Mouse (Mus musculus): ENCODE measurements at regions not wholly inside any gene's neighbourhood (a gene's known extent, or its start where the extent isn't known, plus 50 kb on each side); places are given as distances from the start of the nearest gene placed in this dataset.

DNA sequence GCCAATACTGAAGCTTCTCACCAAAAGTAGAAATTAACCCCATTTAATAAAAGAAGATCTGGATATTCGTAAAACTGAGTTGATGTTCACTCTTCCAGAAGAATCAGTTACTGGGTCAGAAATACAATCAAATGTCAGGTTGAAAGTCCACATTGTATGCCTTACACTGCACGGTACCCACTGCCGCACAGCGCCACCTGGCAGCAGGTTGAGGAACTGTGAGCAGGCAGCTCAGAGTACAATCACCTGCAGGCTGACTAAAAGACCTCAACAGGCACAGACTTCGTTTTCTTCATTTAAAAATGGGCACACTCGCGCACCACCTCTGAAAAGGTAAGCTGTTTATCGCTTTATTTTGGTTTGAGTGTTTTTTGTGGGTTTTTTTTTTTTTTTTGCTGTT is 341.8 kb upstream of the Mms22l start:
- peak in 1 of 2 experiments; percentile 6 for DNase-seq
- intact Hi-C loops (cut with DNase I) = no loop called here

DNA sequence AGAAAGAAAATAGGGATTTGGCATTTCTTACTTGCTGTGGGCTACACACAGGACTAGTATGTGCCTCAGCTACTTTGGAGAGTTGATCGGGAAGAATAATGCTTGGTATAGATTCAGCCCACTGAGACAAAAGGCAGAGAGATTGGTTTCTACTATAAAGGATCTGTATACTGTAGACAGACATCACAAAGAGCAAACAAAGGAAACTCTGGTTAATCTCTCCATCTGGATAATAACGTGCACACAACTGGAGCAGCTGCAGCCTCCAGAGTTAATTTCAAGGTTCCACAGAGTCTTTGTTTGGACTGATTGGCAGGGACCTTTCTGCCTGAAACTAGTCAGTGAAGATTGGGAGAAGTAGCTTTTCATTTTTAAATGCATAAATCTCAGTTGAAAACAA is 322.5 kb upstream of the Mms22l start:
- intact Hi-C loops (cut with DNase I) = no loop called here
- no peak for DNase-seq

DNA sequence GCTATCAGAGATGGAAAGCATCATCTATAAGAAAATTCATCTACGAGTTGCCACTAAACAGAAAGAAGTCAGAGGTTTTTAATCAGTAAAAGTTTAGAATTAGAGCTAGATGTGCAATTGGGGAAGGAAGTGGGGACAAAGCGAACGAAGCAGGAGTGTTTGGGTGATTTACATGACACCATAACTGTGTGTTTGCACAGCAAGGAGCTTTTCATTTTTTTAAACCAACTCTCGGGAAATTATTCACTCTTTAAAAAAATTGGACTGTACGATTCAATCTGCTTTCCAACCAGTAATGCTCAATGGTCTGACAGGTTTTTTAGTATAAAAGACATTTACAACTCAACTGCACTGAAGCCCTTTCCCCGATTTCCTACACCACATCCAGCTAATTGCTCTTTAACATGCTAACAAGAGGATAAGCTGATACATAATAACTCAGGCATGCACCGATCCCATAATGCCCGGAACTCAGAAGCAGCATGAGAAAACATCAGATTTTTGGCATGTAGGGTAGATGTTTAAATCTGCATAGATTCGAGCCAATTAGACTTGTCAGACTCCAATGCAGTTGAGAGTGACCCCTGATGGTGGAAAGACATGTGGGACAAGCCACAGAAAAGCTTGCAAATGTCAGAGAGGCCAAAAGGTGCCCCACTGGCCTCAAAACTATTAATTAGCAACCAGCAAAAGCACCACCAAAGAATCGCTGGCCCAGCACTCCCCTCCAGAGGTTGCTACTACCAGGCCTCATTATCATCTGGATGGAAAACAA is 282.8 kb upstream of the Mms22l start:
- DNase-seq = no peak
- intact Hi-C loops (cut with DNase I) = no loop called here

DNA sequence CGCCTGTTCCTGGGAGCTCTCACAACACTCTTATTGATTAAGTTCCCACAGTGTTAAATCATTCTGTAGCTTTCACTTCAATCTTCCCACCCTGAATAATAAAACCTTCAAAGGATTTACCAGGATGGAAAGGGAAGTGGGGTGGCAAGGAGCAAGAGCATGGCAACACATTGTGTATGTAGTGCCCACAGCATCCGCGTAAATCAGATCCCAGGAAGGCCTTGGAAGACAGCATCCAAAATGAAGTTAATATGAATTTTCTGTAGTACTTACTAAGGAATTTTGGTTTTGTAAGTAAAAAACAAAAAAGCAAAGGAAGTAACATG is 282.3 kb upstream of the Mms22l start:
- intact Hi-C loops (cut with DNase I) = no loop called here
- DNase-seq = no peak

DNA sequence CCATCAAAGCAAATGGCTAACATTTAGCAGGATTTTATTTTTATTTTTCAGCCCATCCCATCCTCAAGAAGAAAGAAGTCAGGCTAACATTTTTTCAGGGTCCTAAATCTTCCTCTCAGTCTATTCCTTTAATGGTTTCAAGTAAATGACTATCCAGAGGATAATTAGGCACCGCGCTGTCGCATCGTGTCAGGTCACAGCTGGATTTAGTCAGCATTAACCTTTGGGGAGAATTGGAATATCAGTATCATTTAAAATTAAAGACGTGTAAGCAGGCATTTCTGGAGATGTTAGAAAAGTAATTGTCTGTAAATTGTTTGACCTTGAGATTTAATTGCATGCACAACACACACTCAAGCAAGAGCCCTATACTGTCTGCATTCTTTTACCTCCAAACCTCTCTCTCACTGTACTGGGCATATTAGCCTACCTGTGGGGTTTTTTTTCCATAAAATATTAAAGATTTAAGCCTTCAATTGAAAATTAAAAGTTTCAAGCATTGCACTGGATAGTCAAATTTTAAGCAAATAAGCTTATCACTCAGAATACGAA is 277.8 kb upstream of the Mms22l start:
- intact Hi-C loops (cut with DNase I) = no loop called here
- no peak for DNase-seq

DNA sequence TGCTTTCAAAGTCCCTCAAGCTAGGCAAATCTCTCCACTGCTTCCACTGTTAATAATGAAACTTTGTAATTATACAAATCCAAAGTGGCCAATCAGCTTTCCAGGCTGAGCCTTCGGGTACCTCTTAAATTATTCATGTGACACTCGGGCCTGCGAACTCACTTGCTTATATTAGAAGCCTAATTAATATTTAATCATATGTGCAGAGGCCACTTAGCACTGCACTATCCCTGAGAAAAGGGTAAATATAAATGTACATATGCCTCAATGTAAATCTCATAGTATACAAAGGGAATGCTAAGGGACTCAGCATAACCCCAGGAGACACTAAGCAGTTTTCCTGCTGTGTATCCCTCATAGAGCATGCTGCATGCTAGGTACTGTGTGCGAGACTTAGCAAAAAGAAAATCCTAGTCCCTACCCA is 277.2 kb upstream of the Mms22l start:
- intact Hi-C loops (cut with DNase I) = no loop called here
- no peak for DNase-seq

DNA sequence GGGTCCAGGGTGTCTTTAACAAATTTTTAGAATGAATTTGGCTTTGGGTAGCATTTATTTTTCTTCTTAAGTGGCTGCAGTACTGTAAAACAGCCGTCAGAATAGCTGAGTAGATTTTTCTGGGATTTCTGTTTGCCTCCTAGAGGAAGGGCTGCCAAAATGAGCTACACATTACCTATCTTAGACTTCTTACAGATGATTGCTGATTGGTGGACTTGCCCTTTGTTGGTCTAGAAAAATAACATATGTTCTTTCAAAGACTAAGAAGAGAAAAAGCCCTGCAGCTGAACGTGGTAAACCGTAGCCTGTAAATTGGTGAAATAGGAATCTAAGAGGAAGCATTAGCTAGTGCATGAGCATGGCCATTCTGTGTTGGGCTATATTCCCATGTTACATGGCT is 276.7 kb upstream of the Mms22l start:
- intact Hi-C loops (cut with DNase I) = no loop called here
- DNase-seq = no peak

DNA sequence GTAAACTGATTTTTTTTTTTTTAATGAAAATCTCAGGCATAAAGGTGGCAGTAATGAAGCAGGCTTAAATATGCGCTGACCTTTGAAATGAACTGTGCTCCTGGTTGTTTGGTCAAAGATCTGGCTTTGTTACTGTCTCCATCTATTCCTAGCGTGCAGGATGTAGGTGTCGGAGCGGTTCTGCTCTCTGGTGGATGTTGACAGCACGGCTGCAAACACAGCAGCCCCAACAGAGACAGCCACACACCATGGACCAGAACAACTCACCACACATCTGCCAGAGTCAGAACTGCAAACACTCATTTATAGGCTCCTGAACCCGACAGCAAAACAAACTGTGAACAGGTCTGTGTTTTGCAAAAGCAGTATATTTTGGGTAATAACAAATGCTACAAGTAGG is 251.1 kb upstream of the Mms22l start:
- intact Hi-C loops (cut with DNase I) = loop anchor here (10.0 kb wide), 1 partner anchor 330 kb away; no protein-coding TSS in a partner anchor
- no peak for DNase-seq

DNA sequence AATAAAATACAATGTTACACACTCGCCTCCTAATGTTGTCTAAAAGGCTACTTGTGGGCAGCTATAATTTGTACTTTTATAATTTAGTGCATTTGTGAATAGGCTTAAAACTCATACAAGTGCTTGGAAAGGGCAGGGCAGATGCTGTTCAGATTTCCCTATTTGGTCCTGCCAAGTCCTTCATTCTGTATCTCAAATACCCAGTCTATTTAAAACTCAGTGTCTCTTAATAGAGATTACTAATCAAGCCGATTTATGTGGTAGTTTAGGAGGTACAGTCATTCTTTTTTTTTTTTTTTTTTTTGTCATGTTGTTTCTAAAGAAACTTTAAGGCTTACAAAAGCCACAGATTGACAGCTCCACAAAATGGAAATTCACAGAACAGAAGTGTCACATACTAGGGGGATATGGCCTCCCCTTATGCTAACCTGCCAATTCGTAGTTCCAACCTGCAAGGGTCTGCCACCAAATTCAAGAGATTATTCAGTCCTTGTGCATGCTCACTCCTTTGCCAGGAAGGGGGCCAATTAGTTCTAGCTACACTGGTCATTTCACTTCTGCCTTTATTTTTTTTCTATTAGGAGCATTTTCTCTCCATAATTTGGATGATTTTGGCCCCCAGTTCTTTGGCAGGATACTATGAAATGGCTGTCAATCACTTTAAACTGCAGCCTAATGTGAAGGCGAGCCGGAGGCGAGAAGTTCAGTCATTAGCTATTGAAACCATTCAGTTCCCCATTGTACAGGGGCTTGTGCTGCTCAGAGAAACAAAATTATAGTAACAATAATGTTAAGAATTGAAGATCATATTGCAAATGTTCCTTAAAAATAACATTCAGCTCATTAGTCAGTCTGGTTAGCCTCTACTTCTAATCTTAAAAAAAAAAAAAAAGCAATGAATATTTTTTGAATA is 247.9 kb upstream of the Mms22l start:
- intact Hi-C loops (cut with DNase I) = loop anchor here (10.0 kb wide), 1 partner anchor 326 kb away; no protein-coding TSS in a partner anchor
- no peak for DNase-seq

DNA sequence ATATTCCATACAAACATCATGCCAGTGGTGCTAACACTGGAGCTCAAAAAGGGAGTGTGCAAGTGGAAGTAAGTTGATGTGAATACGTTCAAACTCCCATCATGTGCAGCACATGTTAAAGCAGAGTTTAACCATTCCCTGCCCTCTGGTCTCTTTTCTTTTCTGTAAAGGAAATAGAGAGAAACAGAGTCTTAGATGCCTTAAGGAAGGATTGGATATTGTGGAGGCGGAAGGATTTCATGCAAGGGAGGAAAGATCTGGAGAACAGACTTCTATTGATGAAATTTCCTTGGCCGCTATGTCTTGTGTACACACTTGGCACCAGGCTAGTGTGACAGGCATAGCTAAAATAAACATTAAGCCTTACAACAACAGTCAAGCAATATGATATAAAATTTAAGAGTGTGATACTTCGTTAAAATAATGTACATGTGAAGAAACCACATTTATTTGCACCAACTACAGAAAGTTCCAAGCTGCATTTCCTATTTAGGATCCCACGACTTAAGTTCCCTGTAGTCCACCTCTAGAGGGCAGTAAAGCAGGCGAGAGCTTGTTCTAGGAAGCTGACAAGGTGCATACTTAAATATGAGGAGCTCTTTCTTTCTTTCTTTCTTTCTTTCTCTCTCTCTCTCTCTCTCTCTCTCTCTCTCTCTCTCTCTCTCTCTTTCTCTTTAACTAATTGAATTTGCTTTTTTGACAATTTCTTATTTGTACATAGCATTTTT is 246.8 kb upstream of the Mms22l start:
- intact Hi-C loops (cut with DNase I) = loop anchor here (10.0 kb wide), 1 partner anchor 325 kb away; no protein-coding TSS in a partner anchor
- DNase-seq = no peak

DNA sequence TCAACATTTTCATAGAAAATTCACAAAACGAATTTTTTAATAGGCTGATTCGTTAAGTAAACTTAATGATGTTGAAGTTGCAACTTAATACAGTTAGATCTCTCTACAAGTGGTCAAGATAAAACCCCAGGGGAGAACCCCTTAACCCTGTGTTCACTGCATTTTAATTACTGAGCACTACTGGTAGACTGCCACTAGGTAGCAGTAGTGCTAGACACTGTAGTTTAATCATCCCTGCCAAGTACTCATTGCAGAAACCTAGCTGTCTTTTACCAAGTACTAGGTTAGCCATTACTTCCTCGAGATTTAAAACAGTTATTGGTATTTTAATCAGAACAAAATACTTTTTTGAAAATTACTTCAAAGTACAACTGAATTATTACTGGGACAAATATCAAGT is 218.1 kb upstream of the Mms22l start:
- intact Hi-C loops (cut with DNase I) = no loop called here
- DNase-seq = no peak

Data from gastrocnemius, postnatal 36 days (tissue).